Mouse (Mus musculus) adrenal gland, postnatal 10 days (tissue): ENCODE results near the gene Gm49425. TPM values are rescaled to one million over a fixed set of nuclear protein-coding genes. Genes with fewer than 3 reads are reported as not detected.
A peak's percentile ranks its signal among the peaks of the same experiment; 100 is the strongest.

Source experiments
- DNase-seq: peaks from one replicate; pipeline ENCODE4 v3.0.0; 2021; ENCODE audit warnings: mixed read lengths
- microRNA-seq: library from miRNA; unstranded; fragments of <30 nt; microRNA quantifications from one replicate; pipeline ENCODE4 v1.2.0, GENCODE M21; 2021
- total RNA-seq, 2 experiments: library from RNA; stranded (reverse); gene quantifications; 2 replicates each; pipeline ENCODE4 v1.2.3; 2021

Gm49425 gene
- total RNA-seq, 2 experiments from 2014 or later = not detected

DNA sequence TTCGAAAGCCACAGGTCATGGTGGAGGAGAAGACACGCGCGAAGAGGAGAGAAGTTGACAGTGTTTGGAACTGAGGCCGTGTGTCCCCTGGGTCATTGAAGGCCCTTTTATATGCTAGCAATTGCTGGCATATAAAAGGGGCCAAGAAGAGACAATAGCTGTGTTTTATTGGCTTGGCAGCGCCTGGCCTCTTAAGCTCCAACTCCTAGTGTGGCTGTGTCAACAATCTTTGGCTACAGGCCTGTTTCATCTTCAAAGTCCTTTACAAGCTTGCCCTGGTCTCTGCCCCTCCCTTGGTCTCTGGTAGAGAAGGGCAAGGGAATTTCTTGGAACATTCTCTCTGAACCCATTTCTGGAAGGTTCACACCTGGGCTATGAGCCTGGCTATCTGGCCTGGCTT, 25.6 kb downstream of the Gm49425 start, which contains the start of gene Krt83:
Krt83 (minus strand) TSS at position 82 of the 400 bp plus-strand sequence.
- no peak for DNase-seq

DNA sequence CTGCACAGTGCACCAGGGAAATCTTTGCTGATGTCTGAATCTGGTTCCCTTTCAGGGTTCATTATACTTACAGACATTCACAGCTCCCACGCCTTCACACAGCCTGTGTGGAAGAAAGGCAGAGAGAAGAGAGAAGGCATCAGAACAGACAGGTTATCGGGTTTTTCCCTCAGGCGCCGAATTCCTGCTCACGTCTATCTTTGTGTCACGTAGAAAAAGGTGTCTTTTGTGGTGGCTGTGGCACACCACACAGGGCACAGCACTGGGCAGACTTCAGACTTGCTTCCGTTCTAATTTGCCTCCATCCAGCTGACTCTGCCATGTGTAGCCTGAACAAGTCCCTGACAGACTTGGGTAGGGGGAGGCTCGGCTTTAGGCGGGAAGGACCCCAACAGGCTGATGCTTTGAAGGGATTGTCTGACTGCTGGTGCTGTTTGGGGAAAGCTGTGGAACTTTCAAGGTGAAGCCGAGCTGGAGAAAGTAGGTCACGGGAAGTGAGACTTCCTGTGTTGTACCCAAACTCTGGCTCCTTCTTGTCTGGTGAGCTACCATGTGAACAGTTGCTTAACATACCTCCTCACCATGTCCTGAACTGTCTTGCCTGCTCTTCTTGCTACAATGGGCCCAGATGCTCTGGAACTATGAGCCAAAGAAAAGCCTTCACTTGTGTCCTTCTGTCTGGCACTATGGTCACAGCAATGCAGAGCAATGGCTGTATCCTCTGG, 31.0 kb downstream of the Gm49425 start:
- no peak for DNase-seq

DNA sequence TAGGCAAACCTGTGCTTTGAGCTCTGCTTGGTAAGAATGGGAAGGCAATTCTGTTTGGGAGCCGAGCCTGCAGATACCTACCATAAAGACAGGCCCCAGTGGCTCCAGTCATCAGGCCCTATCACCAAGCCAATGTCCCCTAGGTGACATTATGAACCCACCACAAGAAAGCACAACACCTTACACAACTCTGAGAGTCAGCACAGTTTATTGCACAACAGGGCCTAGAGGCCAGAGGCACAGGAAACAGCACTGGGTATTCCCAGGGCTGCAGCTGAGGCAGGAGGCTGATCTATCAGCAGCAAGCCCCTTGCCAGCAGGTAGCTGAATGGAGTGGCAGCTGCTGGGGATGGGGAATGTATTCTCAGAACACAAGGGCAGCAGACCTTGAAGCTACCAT, 32.1 kb downstream of the Gm49425 start:
- no peak for DNase-seq

DNA sequence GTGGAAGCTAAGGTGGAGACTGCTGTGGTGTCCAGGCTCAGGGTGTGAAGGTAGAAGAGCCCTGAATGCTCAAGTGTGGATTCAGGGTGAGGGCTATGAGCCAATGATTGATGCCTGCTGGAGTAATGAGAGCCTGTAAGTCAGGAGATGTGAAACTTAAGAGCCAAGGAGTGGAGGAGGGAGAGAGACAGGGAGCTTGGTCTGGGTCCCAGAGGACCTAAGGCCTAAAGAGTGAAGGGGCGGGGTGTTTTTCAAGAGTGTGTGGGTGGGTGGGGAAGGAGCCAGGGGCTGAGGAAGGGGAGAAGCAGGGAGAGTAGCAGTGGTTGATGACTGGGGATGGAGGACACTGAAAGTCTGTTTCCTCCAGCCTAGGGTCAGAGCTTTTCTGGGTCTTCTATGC, 33.4 kb downstream of the Gm49425 start:
- DNase-seq = no peak

DNA sequence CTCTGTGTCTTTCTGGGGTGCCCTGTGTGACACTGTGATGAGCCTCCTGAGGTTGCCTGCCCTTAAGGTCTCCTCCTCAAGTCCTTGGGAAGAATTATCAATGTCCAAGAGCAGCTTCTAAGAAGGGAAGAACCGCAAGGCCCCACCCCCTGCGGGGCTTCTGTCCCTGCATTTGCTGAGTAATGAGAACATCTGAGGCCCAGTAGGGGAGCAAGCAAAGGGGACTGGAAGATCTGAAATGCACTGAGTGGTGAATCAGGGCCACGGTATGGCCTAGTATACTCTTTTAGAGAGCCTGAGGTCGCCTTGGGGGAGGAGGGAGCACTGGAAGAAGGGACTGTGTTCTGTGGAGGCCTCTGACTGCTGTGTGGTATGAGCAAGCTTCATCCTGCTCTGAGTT, 35.0 kb downstream of the Gm49425 start:
- DNase-seq = no peak

DNA sequence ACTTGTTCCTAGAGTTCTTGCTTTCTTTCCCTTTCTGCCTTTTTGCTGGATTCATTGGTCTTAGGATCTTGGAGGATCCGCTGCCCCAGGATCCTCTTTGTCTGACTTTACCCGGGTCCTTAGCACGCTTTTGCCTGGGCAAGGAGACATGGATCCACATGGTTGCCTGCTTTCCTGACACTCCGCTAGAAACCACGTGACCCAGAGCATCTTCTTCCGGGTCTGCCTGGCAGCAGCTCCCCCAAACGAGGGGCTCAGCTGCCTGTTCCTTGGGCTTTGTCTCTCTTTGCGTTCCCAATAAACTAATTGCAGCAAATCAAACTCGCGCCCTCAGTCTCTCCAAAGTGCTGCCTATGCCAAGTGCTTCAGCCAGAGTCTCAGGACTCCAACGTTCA, 37.4 kb downstream of the Gm49425 start:
- DNase-seq = no peak

DNA sequence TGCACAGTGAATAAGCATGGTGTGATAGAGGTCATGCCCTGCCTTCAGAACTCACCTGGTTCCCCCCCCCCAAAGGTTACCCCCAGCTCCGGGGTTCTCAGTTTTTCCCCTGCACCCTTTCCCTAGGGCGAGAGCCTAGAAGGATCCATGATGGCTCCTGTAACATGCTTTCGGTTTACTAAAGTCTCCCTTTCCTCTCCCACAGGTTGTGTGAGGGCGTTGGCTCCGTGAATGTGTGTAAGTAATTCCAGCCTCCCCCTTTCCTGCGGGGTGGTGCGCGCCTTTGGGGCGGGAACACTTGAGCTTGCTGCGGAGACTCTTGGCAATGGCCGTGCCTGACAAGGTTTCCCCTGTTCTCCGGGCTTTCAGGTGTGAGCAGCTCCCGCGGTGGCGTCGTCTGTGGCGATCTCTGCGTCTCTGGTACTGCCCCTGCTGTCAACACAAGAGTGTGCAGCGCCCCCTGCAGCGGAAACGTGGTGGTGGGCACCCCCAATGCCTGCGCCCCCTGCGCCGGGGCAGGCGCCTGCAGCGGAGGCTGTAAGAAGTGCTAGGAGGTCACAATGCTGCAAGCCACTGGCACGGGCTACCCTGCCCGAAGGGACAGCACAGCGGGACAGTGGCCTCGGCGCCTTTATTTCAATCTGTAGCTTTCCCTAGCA, 37.9 kb downstream of the Gm49425 start:
- DNase-seq = peak; percentile 61

DNA sequence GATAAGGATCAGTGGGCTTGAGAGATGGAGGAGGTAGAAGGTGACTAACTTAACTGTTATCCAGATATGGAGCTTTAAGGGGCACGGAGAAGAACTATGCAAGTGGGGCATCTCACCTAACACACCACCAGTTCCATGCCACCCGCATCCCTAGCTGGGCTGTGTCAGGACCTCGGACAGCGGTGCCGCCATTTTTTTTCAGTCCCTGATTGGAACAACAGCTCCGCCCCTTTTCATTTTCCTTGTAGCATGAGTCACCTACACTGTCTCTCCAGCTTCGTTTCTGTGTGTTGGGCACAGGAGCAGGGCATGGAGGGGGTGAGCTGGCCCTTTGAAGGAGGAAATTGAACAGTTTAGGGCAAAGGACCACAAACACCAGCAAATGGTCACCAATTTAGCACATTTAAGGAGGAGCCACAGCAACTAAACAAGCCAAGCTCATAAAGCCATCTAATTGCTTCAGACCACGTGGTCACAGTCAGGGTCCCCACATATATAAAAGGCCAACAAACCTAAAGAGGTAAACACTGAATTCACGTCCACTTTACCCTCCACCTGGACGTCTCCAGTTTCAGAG, 44.0 kb downstream of the Gm49425 start, which contains the start of gene Krt86:
Krt86 (plus strand) TSS at position 527 of the 577 bp plus-strand sequence.
- DNase-seq = peak; percentile 77

DNA sequence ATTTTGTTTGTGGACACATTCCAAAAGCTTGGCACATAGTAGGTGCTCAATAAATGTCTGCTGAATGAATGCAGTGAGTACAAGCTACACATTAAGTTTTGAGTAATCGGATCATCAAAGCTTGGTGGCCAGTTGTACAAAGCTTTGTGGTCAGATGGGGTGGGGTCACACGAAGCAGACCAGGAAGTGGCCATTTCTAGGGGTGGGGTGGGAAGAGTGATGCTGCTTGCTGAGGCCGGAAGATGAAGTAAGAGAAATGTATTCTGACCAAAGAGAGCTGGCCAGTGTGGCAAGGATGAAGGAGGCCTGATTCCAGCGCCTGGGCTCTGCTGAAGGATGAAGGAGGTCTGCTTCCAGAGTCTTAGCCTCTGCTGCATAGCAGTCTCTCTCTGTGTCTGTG, 48.0 kb downstream of the Gm49425 start:
- no peak for DNase-seq

Small RNA genes within 50 kb of the gene (microRNA-seq; reads per million reads assigned to microRNA genes)
- not detected for gene Gm44393

Other genes with a start within 250 kb of the Gm49425 start
- gene Atg101, start 233.0 kb downstream of the Gm49425 start, total RNA-seq = 100 to 1,000 TPM in 1 of 2 experiments, 10 to 100 TPM in 1; 36.6 to 103 TPM
- 1 to 10 TPM; 1.0 to 2.4 TPM for gene 6030408B16Rik, start 224.0 kb downstream of the Gm49425 start, total RNA-seq
- under 1 TPM; 0.75 to 0.76 TPM for gene Krt80, start 147.1 kb downstream of the Gm49425 start, total RNA-seq
- gene Krt7, start 106.2 kb downstream of the Gm49425 start, total RNA-seq = 1 to 10 TPM; 3.5 to 4.2 TPM
- gene Krt87, start 78.5 kb downstream of the Gm49425 start, total RNA-seq = not detected
- not detected for gene Krt88, start 69.5 kb downstream of the Gm49425 start, total RNA-seq
- not detected for gene Krt81, start 53.5 kb downstream of the Gm49425 start, total RNA-seq
- not detected for gene Krt86, start 43.8 kb downstream of the Gm49425 start, total RNA-seq
- gene Krt83, start 25.7 kb downstream of the Gm49425 start, total RNA-seq = not detected
- gene Krt84, start 15.6 kb upstream of the Gm49425 start, total RNA-seq = not detected
- not detected for gene Krt82, start 33.4 kb upstream of the Gm49425 start, total RNA-seq
- gene Krt90, start 45.7 kb upstream of the Gm49425 start, total RNA-seq = under 1 TPM in 1 of 2 experiments, not detected in 1; 0.18 TPM
- gene Krt75, start 56.6 kb upstream of the Gm49425 start, total RNA-seq = not detected
- gene Gm5414, start 110.9 kb upstream of the Gm49425 start, total RNA-seq = not detected
- not detected for gene Gm5478, start 130.1 kb upstream of the Gm49425 start, total RNA-seq
- not detected for gene Krt6b, start 163.0 kb upstream of the Gm49425 start, total RNA-seq
- not detected for gene Krt6a, start 177.0 kb upstream of the Gm49425 start, total RNA-seq
- gene Krt5, start 195.6 kb upstream of the Gm49425 start, total RNA-seq = not detected
- not detected for gene Krt71, start 225.8 kb upstream of the Gm49425 start, total RNA-seq